Mouse (Mus musculus) frontal cortex, postnatal 36 days (tissue): ENCODE results near the gene Pou4f2.

Source experiments
- DNase-seq, 2 experiments: peaks; one replicate each; pipeline ENCODE4 v3.0.0; 2022; ENCODE audit warnings: low spot score in 2 of 2

Pou4f2 gene

GRCm38 (mm10) chr8:78419272-78419671 lies 17.2 kb downstream of the Pou4f2 start:
- no peak for DNase-seq

- no peak for DNase-seq
Measured at GRCm38 (mm10) chr8:78390756-78391155, 45.7 kb downstream of the Pou4f2 start.
